Mouse (Mus musculus): ENCODE measurements around the gene Smg6. TPM values are rescaled to one million over a fixed set of nuclear protein-coding genes. Genes with fewer than 3 reads are reported as not detected.
A peak's percentile ranks its signal among the peaks of the same experiment; 100 is the strongest.

Gene Smg6
- polyA plus RNA-seq, 1 experiment from 2014 or later = 24.1 TPM

DNA sequence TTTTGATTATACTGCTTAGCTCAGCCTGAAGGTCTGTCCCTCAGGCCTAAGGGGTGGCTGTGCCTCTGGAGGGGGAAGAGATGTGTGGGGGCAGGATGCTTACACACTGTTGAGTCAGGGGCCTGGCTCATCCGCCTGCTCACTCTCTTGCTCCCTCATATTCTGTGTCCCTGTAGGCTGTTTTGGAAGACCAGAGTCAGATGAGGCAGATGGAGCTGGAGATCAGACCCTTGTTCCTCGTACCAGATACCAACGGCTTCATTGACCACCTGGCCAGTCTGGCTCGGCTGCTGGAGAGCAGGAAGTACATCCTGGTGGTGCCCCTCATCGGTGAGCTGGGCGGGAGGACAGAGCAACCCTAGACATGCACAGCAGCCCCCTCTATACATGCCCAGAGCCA lies 230.4 kb downstream of the Smg6 start:
- H3K9me3 ChIP-seq = no peaks in the 10 kb centered on the region
- WGBS = 61% methylated on average over 6 of the region's 6 CpGs
- H3K9ac ChIP-seq = no peak overlapping the region
- H3K4me2 ChIP-seq (replicated peaks) = no peak overlapping the region
- peaks cover 19% of the 10 kb centered on the region for H3K4me1 ChIP-seq
- ATAC-seq (ENCODE audit: insufficient number of reproducible peaks, insufficient read depth, low FRiP score, low TSS enrichment) = no peak
- no peak overlapping the region for H3K27ac ChIP-seq
- no peaks in the 10 kb centered on the region for H3K27me3 ChIP-seq
- no peak overlapping the region for H3K4me3 ChIP-seq
- H3K36me3 ChIP-seq = 0 out of 2 replicates have a peak, but pooled peaks cover 24% of the 10 kb centered on the region

DNA sequence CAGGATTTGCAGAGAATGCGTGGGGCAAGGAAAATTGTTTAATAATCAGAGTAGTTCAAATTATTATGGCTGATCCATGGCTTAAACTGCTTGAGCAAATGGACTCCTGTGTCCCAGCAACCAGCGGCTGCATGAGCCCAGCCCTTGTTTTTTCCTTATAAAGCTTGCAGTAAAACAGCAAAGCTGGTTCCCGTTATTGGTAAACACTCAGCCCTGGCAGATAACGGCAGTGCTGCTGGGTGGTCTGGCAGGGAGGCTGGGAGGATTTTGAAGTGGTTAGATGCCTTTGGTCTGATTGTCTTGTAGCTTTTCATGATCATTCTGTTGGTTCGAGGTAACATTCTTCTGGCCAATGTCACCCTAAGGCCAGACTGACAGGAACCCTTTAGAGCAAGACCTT lies 230.8 kb downstream of the Smg6 start:
- Histone ChIP-seq H3K4me1 (peaks cover 21% of the 10 kb centered on the region), H3K27me3 (no peaks in the 10 kb centered on the region), H3K36me3 (peaks cover 26% of the 10 kb centered on the region; the same call in 1 of the 2 replicates), H3K27ac (no peak overlapping the region), H3K4me2 (replicated peaks) (no peak overlapping the region), H3K9me3 (no peaks in the 10 kb centered on the region), H3K4me3 (no peak overlapping the region), H3K9ac (no peak overlapping the region)
- ATAC-seq (ENCODE audit: insufficient number of reproducible peaks, insufficient read depth, low FRiP score, low TSS enrichment) = no peak
- 51% methylated on average over 5 of the region's 5 CpGs for WGBS

DNA sequence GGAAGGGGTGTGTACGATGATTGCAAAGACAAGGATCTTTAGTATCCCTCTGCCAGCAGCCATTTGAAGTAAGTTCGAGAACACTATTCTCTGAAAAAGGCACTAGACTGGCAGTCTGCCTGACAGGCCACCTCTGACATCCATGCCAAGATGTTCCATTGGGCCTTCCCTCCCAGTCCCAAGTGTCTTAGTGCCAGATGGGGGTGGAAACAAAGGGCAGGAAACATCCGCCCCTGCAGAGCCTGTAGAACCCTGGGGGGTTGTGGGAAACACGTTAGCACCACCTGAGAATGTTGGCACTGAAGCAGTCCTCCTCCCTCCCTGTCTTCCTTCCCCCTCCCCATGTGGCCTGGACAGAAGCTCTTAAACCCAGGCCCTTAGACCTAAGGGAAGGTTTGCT lies 231.4 kb downstream of the Smg6 start:
- ATAC-seq (ENCODE audit: insufficient number of reproducible peaks, insufficient read depth, low FRiP score, low TSS enrichment) = no peak
- H3K27me3 ChIP-seq = no peaks in the 10 kb centered on the region
- 44% methylated on average over 4 of the region's 4 CpGs for WGBS
- no peak overlapping the region for H3K27ac ChIP-seq
- no peak overlapping the region for H3K4me3 ChIP-seq
- H3K9ac ChIP-seq = no peak overlapping the region
- peaks cover 31% of the 10 kb centered on the region; the same call in 1 of the 2 replicates for H3K36me3 ChIP-seq
- no peaks in the 10 kb centered on the region for H3K9me3 ChIP-seq
- H3K4me2 ChIP-seq (replicated peaks) = no peak overlapping the region
- peaks cover 26% of the 10 kb centered on the region for H3K4me1 ChIP-seq

DNA sequence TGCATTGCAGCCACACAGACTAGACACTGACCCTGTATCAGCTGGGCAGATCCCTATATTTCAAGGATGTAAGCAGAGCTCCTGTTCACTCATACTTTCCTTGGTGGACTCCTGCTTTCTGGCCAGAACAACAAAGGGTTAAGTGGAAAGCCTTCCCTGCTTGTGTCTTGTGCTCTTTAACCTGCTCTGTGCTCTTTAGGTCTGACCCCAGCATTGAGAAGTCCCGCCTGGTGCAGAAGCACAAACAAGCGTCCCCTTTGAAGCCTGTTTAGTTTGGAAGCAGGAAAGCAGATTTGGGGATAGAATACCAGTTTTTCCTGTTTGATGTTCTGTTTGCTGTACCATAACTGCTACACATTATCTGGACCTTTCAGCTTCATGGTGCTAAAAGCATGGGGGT lies 232.3 kb downstream of the Smg6 start:
- H3K4me1 ChIP-seq = peaks cover 26% of the 10 kb centered on the region
- H3K27me3 ChIP-seq = 0 out of 2 replicates have a peak, but pooled peaks cover under 1% of the 10 kb centered on the region
- no peaks in the 10 kb centered on the region for H3K9me3 ChIP-seq
- H3K9ac ChIP-seq = no peak overlapping the region
- H3K4me3 ChIP-seq = no peak overlapping the region
- H3K36me3 ChIP-seq = peaks cover 40% of the 10 kb centered on the region
- no peak overlapping the region for H3K4me2 ChIP-seq (replicated peaks)
- no peak overlapping the region for H3K27ac ChIP-seq
- no peak for ATAC-seq (ENCODE audit: insufficient number of reproducible peaks, insufficient read depth, low FRiP score, low TSS enrichment)
- 21% methylated on average over 2 of the region's 2 CpGs for WGBS

DNA sequence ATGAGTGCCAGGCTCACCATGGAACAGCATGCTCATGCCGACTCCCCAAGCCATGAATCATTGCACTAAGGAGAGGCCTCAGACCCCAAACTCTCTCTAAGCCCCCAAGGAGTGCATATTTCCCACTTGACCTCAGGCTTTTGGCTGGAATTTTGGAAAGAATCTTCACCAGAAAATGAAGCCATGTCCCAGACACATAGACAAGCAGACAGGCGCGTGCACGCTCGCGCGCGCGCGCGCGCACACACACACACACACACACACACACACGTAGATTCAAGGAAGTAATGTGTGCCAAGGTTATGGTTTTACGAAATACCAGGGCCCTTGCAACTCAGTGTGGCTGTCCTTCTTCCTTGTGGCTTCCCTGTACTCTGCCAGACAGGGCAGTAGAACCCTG lies 232.8 kb downstream of the Smg6 start:
- peaks cover 44% of the 10 kb centered on the region for H3K36me3 ChIP-seq
- H3K9me3 ChIP-seq = no peaks in the 10 kb centered on the region
- no peak overlapping the region for H3K9ac ChIP-seq
- no peak overlapping the region for H3K4me2 ChIP-seq (replicated peaks)
- H3K27me3 ChIP-seq = peaks cover 6% of the 10 kb centered on the region
- no peak overlapping the region for H3K27ac ChIP-seq
- WGBS = 91% methylated on average over 14 of the region's 14 CpGs
- no peak overlapping the region for H3K4me3 ChIP-seq
- ATAC-seq (ENCODE audit: insufficient number of reproducible peaks, insufficient read depth, low FRiP score, low TSS enrichment) = no peak
- H3K4me1 ChIP-seq = peaks cover 26% of the 10 kb centered on the region

DNA sequence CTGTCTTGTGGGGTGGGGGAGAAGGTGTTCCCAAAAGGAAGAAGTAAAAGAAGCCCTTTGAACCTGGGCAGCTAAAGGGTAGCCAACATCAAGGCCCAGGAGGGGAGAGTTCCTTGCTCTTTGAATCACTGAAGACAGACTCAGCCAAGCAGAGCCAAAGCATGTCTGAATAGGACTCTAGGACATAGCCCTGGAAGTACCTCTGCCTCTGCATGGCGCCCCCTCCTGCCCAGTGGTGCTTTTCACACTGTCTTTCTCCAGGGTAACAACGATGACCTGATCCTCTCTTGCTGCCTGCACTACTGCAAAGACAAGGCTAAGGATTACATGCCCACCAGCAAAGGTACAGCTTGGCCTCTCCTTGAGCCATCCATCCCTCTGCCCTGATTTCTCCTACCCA lies 233.9 kb downstream of the Smg6 start:
- no peak overlapping the region for H3K4me3 ChIP-seq
- no peak for ATAC-seq (ENCODE audit: insufficient number of reproducible peaks, insufficient read depth, low FRiP score, low TSS enrichment)
- 63% methylated on average over 2 of the region's 2 CpGs for WGBS
- peaks cover 26% of the 10 kb centered on the region for H3K4me1 ChIP-seq
- no peaks in the 10 kb centered on the region for H3K9me3 ChIP-seq
- H3K27ac ChIP-seq = no peak overlapping the region
- no peak overlapping the region for H3K4me2 ChIP-seq (replicated peaks)
- H3K36me3 ChIP-seq = peaks cover 47% of the 10 kb centered on the region
- no peak overlapping the region for H3K9ac ChIP-seq
- peaks cover 17% of the 10 kb centered on the region for H3K27me3 ChIP-seq

DNA sequence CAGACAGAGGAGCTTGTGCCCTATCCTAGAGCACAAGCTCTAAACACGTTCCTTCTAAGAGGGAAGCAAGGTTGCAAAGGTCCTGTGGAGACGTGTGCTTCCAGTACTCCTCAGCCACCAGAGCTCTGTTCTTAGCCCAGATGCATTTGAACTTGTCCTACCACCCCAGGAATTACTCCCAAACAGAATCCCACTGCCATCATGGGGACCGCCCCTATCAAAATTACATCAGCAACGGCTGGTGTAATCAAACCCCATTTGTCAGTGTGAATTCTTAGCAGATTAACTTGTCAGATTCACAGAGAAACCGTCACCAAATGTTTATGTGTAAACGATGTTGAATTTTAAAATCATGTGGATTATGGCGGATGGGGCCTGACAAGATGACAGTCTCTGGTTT lies 235.3 kb downstream of the Smg6 start:
- Histone ChIP-seq H3K9me3 (no peaks in the 10 kb centered on the region), H3K36me3 (peaks cover 55% of the 10 kb centered on the region), H3K4me3 (no peak overlapping the region), H3K9ac (no peak overlapping the region; the same call in 1 of the 2 replicates), H3K27ac (0 out of 2 replicates have a peak overlapping the region, but pooled peaks have one; percentile 67), H3K4me2 (replicated peaks) (no peak overlapping the region), H3K4me1 (peaks cover 31% of the 10 kb centered on the region), H3K27me3 (peaks cover 31% of the 10 kb centered on the region)
- WGBS = 70% methylated on average over 7 of the region's 7 CpGs
- no peak for ATAC-seq (ENCODE audit: insufficient number of reproducible peaks, insufficient read depth, low FRiP score, low TSS enrichment)

DNA sequence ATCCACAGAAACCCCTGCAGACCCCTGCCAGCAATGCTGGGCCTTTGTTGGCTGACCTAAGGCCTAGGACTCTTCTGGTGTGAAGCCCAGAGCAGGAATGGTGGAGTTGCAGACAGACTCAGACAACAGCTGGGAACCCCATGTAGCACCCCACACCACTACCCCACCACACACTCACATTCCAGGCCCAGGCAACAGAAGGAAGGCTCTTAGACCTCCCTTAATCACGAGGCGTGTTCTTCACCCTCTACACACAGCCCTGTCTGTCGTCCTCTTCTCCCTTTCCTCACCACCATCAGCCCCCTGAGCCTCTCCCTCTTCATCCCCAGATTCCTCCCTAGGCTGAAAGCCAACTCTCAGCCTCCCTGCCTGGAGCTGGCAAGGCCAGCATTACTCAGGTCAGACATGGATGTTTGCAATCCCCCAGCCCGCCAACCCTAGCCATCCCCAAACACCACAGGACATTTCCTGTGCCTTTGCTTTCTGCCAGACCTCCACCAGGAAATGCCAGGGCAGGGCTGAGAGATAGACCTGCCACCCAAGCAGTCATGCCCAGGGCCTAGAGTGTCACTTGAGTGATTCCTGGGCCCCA lies 235.9 kb downstream of the Smg6 start:
- Histone ChIP-seq H3K4me1 (peaks cover 31% of the 10 kb centered on the region), H3K4me2 (replicated peaks) (no peak overlapping the region), H3K9ac (no peak overlapping the region), H3K27me3 (peaks cover 36% of the 10 kb centered on the region), H3K4me3 (no peak overlapping the region), H3K36me3 (peaks cover 55% of the 10 kb centered on the region), H3K27ac (peak overlapping the region; percentile 67), H3K9me3 (no peaks in the 10 kb centered on the region)
- ATAC-seq (ENCODE audit: insufficient number of reproducible peaks, insufficient read depth, low FRiP score, low TSS enrichment) = no peak
- 59% methylated on average over 4 of the region's 4 CpGs for WGBS

DNA sequence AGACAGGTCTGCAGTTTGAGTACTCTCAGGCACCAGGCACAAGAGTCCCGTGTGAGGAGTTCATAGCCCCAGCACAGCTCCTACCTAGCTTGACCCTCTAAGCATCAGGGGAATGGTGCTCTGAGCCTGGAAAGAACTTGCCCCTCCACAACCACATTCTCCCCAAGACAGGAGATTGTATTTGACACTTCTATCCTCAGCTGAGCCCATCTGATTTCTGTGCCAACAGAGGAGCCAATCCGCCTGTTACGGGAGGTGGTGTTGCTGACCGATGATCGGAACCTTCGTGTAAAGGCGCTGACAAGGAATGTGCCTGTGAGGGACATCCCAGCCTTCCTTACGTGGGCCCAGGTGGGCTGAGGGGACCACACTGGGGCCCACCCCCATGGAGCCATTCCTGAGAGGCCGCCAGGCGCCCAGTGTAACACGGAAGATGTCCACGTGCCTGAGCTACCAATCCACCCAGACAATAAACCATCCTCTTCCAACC lies 237.0 kb downstream of the Smg6 start:
- peaks cover 48% of the 10 kb centered on the region for H3K27me3 ChIP-seq
- no peak overlapping the region for H3K4me2 ChIP-seq (replicated peaks)
- H3K9me3 ChIP-seq = no peaks in the 10 kb centered on the region
- WGBS = 87% methylated on average over 12 of the region's 12 CpGs
- peaks cover 55% of the 10 kb centered on the region for H3K36me3 ChIP-seq
- H3K4me1 ChIP-seq = peaks cover 29% of the 10 kb centered on the region
- H3K4me3 ChIP-seq = no peak overlapping the region
- no peak for ATAC-seq (ENCODE audit: insufficient number of reproducible peaks, insufficient read depth, low FRiP score, low TSS enrichment)
- no peak overlapping the region for H3K27ac ChIP-seq
- no peak overlapping the region for H3K9ac ChIP-seq

DNA sequence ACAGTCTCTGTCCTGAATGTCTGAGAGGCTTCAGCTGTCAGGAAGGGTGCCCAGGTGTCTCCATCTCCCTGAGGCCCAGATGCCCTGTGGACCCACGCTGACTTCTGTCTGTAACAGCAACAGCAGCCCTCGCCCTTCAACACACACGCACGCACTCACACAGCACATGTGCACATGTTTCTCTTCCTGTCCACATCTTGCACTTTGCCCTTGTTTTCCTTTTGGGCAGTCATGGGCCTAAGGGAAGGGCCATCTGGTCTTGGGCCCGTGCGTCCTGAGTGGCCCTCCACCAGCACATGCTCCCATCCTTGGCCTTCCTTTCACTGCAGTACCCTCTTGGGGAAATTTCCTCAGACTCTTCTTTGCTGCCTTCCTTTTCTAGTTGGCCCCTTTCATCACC lies 237.8 kb downstream of the Smg6 start:
- Histone ChIP-seq H3K4me3 (no peak overlapping the region), H3K36me3 (peaks cover 55% of the 10 kb centered on the region), H3K4me1 (peaks cover 33% of the 10 kb centered on the region), H3K9ac (no peak overlapping the region), H3K4me2 (replicated peaks) (peak overlapping the region; percentile 88), H3K9me3 (no peaks in the 10 kb centered on the region), H3K27me3 (peaks cover 55% of the 10 kb centered on the region), H3K27ac (no peak overlapping the region)
- ATAC-seq (ENCODE audit: insufficient number of reproducible peaks, insufficient read depth, low FRiP score, low TSS enrichment) = no peak
- WGBS = 68% methylated on average over 6 of the region's 6 CpGs

DNA sequence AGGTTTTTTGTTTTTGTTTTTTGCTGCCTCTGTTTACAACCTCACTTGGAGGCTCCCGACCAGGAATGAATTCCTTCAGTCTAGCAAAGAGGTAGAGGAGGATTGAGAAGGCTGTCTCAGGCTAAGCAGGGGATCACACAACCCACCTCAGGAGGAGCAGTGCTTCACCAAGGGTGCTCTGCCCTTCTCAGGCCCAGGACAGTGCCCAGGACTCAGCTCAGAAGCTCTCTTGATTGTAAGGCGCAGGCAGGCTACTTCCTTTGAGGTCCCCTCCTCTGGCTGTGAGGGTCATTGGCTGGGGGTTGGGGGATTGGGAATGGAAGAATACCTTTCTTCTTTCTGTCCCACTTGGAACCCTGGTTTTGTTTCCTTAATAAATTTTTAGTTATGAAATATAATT lies 238.4 kb downstream of the Smg6 start:
- no peak overlapping the region for H3K4me3 ChIP-seq
- peaks cover 55% of the 10 kb centered on the region for H3K36me3 ChIP-seq
- peaks cover 62% of the 10 kb centered on the region for H3K27me3 ChIP-seq
- ATAC-seq (ENCODE audit: insufficient number of reproducible peaks, insufficient read depth, low FRiP score, low TSS enrichment) = no peak
- H3K27ac ChIP-seq = no peak overlapping the region
- no peaks in the 10 kb centered on the region for H3K9me3 ChIP-seq
- peak overlapping the region; percentile 88 for H3K4me2 ChIP-seq (replicated peaks)
- H3K4me1 ChIP-seq = peaks cover 38% of the 10 kb centered on the region
- H3K9ac ChIP-seq = no peak overlapping the region
- WGBS = 72% methylated on average over 2 of the region's 2 CpGs

DNA sequence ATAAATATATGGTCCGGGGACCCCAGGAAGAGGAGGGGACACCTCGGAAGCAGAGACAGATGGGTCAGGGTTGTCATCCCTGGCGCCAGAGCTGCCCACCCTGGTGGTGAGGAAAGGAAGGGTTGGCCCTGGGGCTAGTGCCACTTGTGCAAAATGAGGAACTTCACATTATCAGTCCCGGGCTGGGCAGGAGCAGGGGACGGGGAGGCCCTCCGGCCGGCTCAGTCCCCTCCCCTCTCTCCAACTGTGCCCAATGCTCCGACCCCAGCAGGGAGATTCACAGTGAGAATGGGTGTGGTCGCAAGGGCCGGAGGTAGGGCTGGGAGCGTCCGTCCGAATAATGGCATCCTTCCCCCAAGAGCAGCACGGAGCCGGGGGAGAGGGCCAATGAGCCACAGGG lies 239.1 kb downstream of the Smg6 start:
- no peak for ATAC-seq (ENCODE audit: insufficient number of reproducible peaks, insufficient read depth, low FRiP score, low TSS enrichment)
- H3K27me3 ChIP-seq = peaks cover 69% of the 10 kb centered on the region
- H3K4me2 ChIP-seq (replicated peaks) = peak overlapping the region; percentile 88
- H3K4me1 ChIP-seq = peaks cover 45% of the 10 kb centered on the region
- H3K36me3 ChIP-seq = peaks cover 49% of the 10 kb centered on the region
- H3K27ac ChIP-seq = peak overlapping the region; percentile 88; the same call in 1 of the 2 replicates
- H3K4me3 ChIP-seq = peak overlapping the region; percentile 66
- peak overlapping the region; percentile 78 for H3K9ac ChIP-seq
- 19% methylated on average over 15 of the region's 15 CpGs for WGBS
- no peaks in the 10 kb centered on the region for H3K9me3 ChIP-seq

All from embryonic facial prominence, embryonic 12.5 days (tissue).